Mouse (Mus musculus) frontal cortex, postnatal 25 days (tissue): Measurements from ENCODE around the gene Plxna4.

Experiments used
- DNase-seq, 2 experiments: peaks; one replicate each; pipeline ENCODE4 v3.0.0; 2022; ENCODE audit warnings: low spot score in 2 of 2

The Plxna4 gene

DNA sequence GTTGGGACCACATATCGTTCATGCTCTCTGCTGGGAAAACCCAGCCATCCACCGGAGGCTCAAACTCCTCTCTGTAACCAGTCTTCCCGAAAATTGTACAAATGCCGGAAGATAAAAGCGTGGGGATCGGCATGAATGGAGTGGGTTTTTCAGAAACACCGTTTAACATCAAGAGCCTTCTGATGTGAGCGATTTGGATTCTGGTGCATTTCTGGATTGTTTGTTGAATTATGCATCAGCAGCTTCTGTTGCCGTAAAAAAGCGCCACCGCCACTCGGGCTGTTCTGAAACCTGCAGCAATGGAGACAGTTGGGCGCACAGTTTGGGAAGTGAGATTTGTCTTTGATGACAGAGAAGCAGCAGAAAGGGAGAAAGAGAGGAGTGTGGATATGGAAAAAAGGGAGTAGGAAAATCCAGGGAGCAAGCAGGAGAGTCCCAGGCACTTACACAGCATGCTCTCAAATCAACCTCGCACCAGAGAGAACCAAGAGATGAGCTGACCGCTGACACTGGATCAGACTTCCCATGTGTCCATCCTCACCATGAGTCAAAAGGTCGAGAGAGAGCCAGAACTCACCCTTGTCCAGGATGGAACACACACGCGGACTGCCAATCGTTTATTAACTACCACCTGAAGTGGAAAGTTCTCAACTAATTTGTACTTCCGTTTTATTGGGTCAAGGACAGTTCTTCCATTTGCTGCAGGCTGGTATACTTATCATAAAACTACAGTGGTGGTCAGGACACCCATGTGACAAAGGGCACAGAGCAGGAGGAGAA, 181.5 kb downstream of the Plxna4 start:
- no peak for DNase-seq

DNA sequence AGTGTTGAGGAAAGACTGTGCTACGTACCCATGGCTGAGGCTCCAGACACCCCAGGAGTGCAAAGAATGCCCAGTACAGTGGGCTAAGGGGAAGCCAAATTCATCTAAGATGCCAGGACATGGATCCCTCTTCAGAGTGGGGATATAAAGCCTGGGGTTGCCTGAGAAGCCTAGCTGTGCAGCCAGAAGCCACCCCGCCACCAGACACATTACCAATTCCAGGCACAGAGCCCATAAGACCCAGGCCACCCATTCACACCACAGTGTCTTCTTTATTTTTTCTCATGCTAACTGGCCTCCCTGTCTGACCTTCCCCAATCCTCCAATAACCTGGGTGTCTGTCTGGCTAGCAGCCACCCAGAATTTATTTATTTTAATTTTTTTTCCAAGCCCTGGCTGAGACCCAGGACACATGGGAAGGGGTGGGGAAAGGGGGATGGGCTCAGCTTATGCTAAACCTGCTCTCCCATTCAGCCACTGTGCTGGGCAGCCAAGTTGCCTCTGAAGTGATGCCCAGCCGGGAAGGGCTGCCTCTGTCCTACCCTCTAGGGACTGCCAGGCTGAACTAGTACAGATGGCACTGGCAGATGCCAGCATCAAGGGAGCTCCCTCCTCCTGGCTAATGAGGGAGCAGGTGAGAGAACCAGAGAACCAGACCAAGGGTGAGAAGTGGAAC, 185.3 kb downstream of the Plxna4 start:
- DNase-seq = no peak

DNA sequence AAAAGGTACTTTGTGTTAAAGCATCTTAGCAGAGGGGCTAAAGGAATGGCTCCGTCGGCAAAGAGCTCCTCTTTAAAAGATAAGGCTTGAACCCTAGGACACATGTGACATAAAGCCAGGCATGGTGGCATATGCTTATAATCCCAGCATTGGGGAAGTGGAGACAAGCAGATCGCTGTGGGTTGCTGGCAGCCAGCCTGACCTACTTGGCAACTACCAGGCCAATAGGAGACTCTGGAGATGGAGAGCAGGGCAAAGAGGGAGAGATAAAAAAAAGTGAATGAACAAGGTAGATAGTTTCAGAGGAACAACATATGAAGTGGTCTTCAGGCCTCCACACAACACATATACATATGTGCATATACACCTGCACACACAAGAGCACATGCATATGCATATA, 189.7 kb downstream of the Plxna4 start:
- DNase-seq = no peak

DNA sequence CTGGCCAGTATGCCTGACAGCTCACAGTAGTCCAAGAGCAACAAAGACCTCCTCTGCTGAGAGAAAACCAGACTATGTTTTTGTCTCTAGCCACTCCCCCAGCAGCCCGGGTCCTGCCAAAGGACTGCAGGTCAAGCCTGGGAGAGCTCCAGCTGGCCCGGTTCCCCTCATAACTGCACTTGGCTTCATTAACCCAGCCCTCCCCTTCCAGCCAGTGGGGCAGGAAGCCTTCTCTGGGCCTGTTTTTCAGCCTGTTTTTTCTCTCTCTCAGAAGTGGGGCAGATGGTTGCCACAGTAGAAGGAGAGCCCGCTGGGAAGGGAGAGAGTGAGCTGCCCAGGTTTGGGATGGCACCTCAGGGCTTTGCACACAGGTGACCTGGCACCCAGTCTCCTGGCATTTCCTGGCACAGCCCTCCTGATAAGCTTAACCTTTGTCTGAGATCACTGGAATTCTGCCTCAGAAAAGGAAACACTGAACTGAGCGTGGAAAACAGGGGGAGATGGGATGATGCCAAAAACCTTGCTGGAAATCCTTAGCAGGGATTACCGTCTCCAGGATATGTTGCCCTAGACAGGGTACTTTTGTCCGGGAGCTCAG, 190.8 kb downstream of the Plxna4 start:
- peak; percentile 25 to 31 for DNase-seq

GRCm38 (mm10) chr6:32395415-32395814, 192.6 kb downstream of the Plxna4 start:
- DNase-seq = no peak

GRCm38 (mm10) chr6:32392262-32392661, 195.7 kb downstream of the Plxna4 start:
- no peak for DNase-seq

- no peak for DNase-seq
Observed at GRCm38 (mm10) chr6:32388276-32388675, 199.7 kb downstream of the Plxna4 start.

GRCm38 (mm10) chr6:32386915-32387314, 201.1 kb downstream of the Plxna4 start:
- no peak for DNase-seq

DNA sequence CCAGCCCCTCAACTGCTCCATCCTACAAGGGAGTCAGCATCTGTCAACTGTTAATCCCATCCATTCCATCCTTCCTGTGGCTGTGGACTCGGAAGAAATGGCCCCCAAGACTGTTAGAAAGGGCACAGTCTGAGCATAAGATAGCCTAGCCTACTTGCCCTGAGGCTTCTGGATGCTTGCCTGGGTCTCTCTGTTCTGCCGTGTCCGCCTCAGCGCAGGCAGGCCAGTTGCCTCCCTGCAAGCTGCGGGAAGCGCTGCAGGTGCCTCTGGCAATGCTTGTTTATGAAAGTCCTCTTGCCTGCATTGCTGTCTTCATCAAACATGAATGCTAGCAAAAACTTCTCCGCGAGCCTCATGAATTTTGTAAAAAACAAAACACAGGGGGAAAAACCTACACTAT, 203.1 kb downstream of the Plxna4 start:
- DNase-seq = no peak

DNA sequence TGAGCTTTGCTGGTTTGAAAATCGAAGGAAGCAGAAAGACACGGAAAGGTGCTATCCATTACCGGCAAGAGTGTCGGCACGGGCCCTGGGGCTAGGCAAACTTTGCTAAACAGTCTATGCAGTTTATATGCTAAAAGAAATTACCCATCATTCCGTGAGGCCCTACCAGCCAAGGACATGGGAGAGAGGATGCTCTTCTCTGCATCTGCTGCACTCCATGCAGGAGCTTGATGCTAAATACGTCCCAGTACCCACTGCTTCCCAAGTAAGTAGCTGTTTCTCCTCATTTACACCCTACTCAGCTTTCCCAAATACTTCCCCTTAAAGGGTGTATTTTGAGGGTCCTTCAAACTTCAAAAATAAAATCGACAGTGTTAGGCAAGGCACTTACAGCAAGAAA, 203.6 kb downstream of the Plxna4 start:
- no peak for DNase-seq

GRCm38 (mm10) chr6:32381516-32381915, 206.5 kb downstream of the Plxna4 start:
- no peak for DNase-seq

DNA sequence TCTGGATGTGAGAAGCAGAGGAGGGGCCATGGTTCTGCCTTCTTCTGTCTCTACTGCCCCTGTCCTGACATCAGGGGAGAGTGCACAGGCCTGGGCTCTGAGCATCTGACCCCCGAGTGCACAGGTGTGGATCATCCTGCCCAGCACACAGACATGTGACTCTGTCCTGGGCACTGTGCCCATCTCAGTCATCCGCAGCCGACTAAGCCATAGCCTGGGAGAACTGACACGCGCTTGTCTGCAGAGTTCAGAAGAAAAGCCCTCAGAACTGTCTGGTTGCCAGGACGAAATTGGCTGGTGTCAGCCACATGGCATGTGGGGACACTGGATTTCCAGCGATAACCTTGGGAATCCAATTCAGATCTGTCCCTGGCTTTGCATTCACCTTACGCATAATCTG, 210.8 kb downstream of the Plxna4 start:
- no peak for DNase-seq

- no peak for DNase-seq
Observed at GRCm38 (mm10) chr6:32373931-32374361, 214.0 kb downstream of the Plxna4 start.

DNA sequence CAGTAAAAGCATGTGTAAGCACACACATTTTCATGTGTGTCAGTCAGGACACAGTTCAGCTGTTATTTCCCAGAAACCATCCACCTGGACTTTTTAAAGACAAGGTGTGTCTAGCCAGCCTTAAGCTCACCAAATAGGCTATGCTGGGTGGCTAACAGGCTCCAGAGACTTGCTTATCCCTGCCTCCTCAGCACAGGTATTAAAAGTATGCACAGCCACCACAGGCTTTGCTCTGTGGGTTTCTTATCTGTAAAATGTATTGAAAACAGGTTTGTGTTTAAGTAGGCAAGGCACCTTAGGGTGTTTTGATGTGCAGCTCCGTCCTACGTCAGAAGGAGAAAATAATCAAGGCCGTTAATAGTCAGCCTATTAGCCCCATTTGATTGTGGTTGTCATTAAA, 218.9 kb downstream of the Plxna4 start:
- no peak for DNase-seq

- no peak for DNase-seq
Observed at GRCm38 (mm10) chr6:32368408-32368807, 219.6 kb downstream of the Plxna4 start.

DNA sequence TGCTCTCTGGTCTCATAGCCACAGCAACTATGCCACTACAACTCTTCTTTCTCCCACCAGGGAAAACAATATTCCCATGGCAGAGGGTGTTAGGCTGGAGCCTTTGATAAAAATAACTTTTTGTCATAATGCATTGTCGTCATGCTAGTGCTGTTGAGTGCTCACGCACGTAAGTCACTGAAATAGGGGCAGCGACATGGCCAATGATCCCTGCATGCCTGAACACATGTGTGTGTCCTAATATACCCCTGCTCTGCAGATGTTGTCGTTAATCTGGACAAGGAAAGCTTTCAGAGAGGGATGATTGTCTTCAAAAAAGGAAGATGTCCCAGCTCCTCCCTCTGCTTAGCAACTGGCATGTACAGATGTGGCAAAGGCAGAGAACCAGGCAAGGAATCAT, 223.1 kb downstream of the Plxna4 start:
- no peak for DNase-seq

DNA sequence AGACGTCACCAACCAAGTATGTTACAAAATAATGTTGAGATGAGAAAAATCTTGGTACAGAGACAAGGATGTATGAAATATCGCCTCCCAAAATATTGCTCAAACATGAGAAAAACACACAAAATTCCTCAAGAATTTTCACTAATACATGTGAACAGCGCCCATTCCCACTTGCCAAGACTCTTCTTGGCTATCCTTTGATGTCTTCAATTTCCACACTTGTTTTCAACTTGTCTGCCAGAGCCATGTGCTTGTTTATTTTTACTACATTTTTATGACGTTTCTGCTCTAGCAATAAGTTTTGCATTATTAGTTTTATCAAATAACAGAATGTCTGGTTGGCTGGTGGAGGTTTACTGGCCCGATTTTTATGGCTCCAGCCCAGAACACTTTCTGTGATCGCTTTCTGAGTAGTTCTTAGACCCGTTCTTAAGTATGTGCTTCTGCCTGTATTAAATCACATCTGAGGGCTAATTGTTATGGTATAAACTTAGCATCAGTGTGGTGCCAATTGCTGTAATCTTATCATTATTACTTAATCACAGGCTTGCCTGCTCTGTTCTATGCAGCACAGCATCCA, 224.4 kb downstream of the Plxna4 start:
- no peak for DNase-seq

DNA sequence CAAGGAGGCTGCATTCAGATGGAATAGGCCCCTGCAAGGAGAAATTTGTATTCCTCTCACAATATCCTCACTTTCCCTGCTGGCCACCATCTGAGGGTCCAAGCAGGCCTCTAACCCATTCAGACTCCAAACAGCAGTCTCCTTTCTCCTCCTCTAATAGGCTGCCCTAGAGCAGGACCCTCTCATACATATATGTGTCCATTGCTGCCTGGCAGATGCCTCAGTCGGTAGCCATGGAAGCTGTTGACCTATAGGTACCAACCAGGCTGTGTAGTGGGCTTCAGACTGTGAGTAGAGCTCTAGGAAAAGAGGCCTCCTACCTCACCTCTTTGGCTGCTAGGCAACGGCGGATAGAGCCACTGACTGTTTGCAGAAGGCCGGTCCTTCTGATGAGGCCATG, 225.6 kb downstream of the Plxna4 start:
- no peak for DNase-seq

- no peak for DNase-seq
Observed at GRCm38 (mm10) chr6:32359675-32360074, 228.3 kb downstream of the Plxna4 start.

- no peak for DNase-seq
Observed at GRCm38 (mm10) chr6:32357497-32357896, 230.5 kb downstream of the Plxna4 start.

- DNase-seq = no peak
Observed at GRCm38 (mm10) chr6:32355559-32355958, 232.4 kb downstream of the Plxna4 start.

- no peak for DNase-seq
Observed at GRCm38 (mm10) chr6:32348996-32349395, 239.0 kb downstream of the Plxna4 start.

DNA sequence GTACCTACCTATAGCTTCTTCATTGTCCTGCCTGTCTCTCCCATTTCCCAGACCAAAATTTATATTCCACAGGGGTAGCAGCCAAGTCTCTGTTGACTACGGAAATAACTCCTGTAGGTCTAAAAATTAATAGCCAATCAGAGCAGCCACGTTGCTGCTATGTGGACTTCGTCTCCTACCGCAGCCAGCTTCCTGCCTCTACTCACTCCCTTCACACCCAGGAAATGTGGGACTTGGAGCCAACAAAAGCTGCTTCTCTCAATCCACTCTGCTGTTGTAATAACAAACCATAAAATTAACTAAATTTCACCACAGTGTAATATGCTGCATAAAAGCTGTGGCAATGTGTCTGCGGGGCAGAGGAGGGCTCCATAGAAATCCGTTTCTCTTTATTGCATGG, 239.9 kb downstream of the Plxna4 start:
- DNase-seq = no peak
